Mouse (Mus musculus) kidney, adult 2 months (tissue): ENCODE measurements around the gene Ncapg2. TPM values are rescaled to one million over a fixed set of nuclear protein-coding genes. Genes with fewer than 3 reads are reported as not detected.

Experiments
- DNase-seq: peaks from one replicate; pipeline ENCODE4 v3.0.0; 2021
- H3K27ac ChIP-seq: fragments of 200-500 bp; 2 replicates; pipeline ENCODE4 v1.5.1; 2012; ENCODE audit warnings: low read depth, low read length, control low read depth, inconsistent platforms; ENCODE audit not compliant: insufficient read depth
- H3K27me3 ChIP-seq: fragments of 200-500 bp; replicated peaks from 2 replicates; pipeline ENCODE4 v1.6.1; 2012; ENCODE audit warnings: mild to moderate bottlenecking, moderate library complexity, low read length, inconsistent platforms; ENCODE audit not compliant: control insufficient read depth, insufficient read depth
- H3K36me3 ChIP-seq: fragments of 200-500 bp; 2 replicates; pipeline ENCODE4 v1.6.1; 2012; ENCODE audit warnings: mild to moderate bottlenecking, moderate library complexity, low read length, inconsistent platforms; ENCODE audit not compliant: control insufficient read depth, insufficient read depth
- H3K4me1 ChIP-seq: fragments of 200-500 bp; 2 replicates; pipeline ENCODE4 v1.6.1; 2011; ENCODE audit warnings: low read length; ENCODE audit not compliant: control insufficient read depth, insufficient read depth
- H3K4me3 ChIP-seq: fragments of 200-500 bp; 2 replicates; pipeline ENCODE4 v1.5.1; 2011; ENCODE audit warnings: mild to moderate bottlenecking, low read depth, low read length, control low read depth; ENCODE audit not compliant: insufficient read depth
- CTCF ChIP-seq: fragments of 200-500 bp; conservative IDR thresholded peaks from 2 replicates; pipeline ENCODE4 v1.5.1; 2011; ENCODE audit warnings: low read depth, mild to moderate bottlenecking, control low read depth, low read length, moderate library complexity, mixed read lengths; ENCODE audit not compliant: insufficient read depth, insufficient read length
- POLR2A ChIP-seq: fragments of 200-500 bp; IDR thresholded peaks from one replicate; pipeline ENCODE4 v1.6.1; 2011; ENCODE audit warnings: low read depth, low read length, control low read depth
- WGBS: fragments of 180-500 bp; shearing (Covaris S2); methylation state at CpG from one replicate; pipeline ENCODE4 v1.1.7; 2018; 5-methylcytosine and 5-hydroxymethylcytosine counted together
- polyA plus RNA-seq: library from polyadenylated mRNA; depleted of rRNA; stranded (reverse); fragments of >200 nt; gene quantifications from 2 replicates; pipeline ENCODE4 v1.2.3, GENCODE M21; 2012; rRNA removed

Ncapg2 gene
- polyA plus RNA-seq, 1 experiment, result 0.89 TPM

- no peak overlapping the region for H3K27ac ChIP-seq
- 5% methylated on average over 10 of the region's 10 CpGs for WGBS
- TF ChIP-seq CTCF, result no peak
- no peak for TF ChIP-seq POLR2A
- no peaks in the 10 kb centered on the region for H3K27me3 ChIP-seq
- H3K4me3 ChIP-seq, result peak overlapping the region; percentile 39
- DNase-seq, result no peak
- H3K4me1 ChIP-seq, result peaks cover 4% of the 10 kb centered on the region; the same call in 1 of the 2 replicates
- no peaks in the 10 kb centered on the region for H3K36me3 ChIP-seq
Observed at GRCm38 (mm10) chr12:116486404-116486730, 81.2 kb downstream of the Ncapg2 start.

GRCm38 (mm10) chr12:116488836-116489235 lies 83.6 kb downstream of the Ncapg2 start:
- no peak for DNase-seq
- Histone ChIP-seq H3K4me3 (no peak overlapping the region), H3K27ac (no peak overlapping the region), H3K4me1 (peaks cover 4% of the 10 kb centered on the region; the same call in 1 of the 2 replicates), H3K36me3 (no peaks in the 10 kb centered on the region), H3K27me3 (no peaks in the 10 kb centered on the region)
- 59% methylated on average over 8 of the region's 8 CpGs for WGBS
- TF ChIP-seq CTCF (no peak), POLR2A (no peak)

- DNase-seq, result no peak
- 83% methylated on average over 5 of the region's 5 CpGs for WGBS
- H3K27me3 ChIP-seq, result no peaks in the 10 kb centered on the region
- no peak overlapping the region for H3K27ac ChIP-seq
- TF ChIP-seq CTCF, result no peak
- TF ChIP-seq POLR2A, result no peak
- no peak overlapping the region for H3K4me3 ChIP-seq
- H3K4me1 ChIP-seq, result peaks cover 4% of the 10 kb centered on the region; the same call in 1 of the 2 replicates
- no peaks in the 10 kb centered on the region for H3K36me3 ChIP-seq
Observed at GRCm38 (mm10) chr12:116490575-116491356, 85.6 kb downstream of the Ncapg2 start.

GRCm38 (mm10) chr12:116498666-116499065 lies 93.5 kb downstream of the Ncapg2 start:
- DNase-seq, result no peak
- Histone ChIP-seq H3K4me3 (no peak overlapping the region), H3K27me3 (no peaks in the 10 kb centered on the region), H3K36me3 (no peaks in the 10 kb centered on the region), H3K4me1 (no peaks in the 10 kb centered on the region), H3K27ac (no peak overlapping the region)
- no peak for TF ChIP-seq CTCF
- TF ChIP-seq POLR2A, result no peak

GRCm38 (mm10) chr12:116500652-116501051 lies 95.5 kb downstream of the Ncapg2 start:
- whole genome bisulfite sequencing, result 85% methylated on average over 11 of the region's 11 CpGs

GRCm38 (mm10) chr12:116512482-116512881 lies 107.3 kb downstream of the Ncapg2 start:
- no peaks in the 10 kb centered on the region for H3K36me3 ChIP-seq
- H3K27ac ChIP-seq, result no peak overlapping the region
- DNase-seq, result no peak
- H3K27me3 ChIP-seq, result no peaks in the 10 kb centered on the region
- WGBS, result 81% methylated on average over 1 of the region's 1 CpGs
- no peak overlapping the region for H3K4me3 ChIP-seq
- no peaks in the 10 kb centered on the region for H3K4me1 ChIP-seq
- TF ChIP-seq CTCF (no peak), POLR2A (no peak)

More at GRCm38 (mm10) chr12:116500652-116501051, 95.5 kb downstream of the Ncapg2 start:
- Histone ChIP-seq H3K27ac (no peak overlapping the region), H3K27me3 (no peaks in the 10 kb centered on the region), H3K36me3 (no peaks in the 10 kb centered on the region), H3K4me3 (no peak overlapping the region), H3K4me1 (no peaks in the 10 kb centered on the region)
- DNase-seq, result no peak
- TF ChIP-seq CTCF, result no peak
- no peak for TF ChIP-seq POLR2A

Other genes starting within 250 kb of the Ncapg2 start
- gene Wdr60, start 142.4 kb upstream of the Ncapg2 start, polyA plus RNA-seq, result 5.5 and 5.9 TPM in 2 replicates
- gene Gm11027, start 130.0 kb upstream of the Ncapg2 start, polyA plus RNA-seq, result not detected in 2 replicates
- gene Esyt2, start 124.2 kb upstream of the Ncapg2 start, polyA plus RNA-seq, result 6.8 and 8.8 TPM in 2 replicates
- 0.77 and 0.91 TPM in 2 replicates for gene Ptprn2, start 80.3 kb downstream of the Ncapg2 start, polyA plus RNA-seq